Mouse (Mus musculus) brain, embryonic 14.5 days (tissue): ENCODE results near the gene Sik3.

Experiments used
- CTCF ChIP-seq: fragments of 200-500 bp; IDR thresholded peaks from 2 replicates; pipeline ENCODE4 v1.5.1; 2012; ENCODE audit warnings: inconsistent platforms, mild to moderate bottlenecking, moderate library complexity, borderline replicate concordance; ENCODE audit not compliant: insufficient read depth, insufficient read length; ENCODE audit errors: extremely low read depth
- POLR2A ChIP-seq: fragments of 200-500 bp; IDR thresholded peaks from 2 replicates; pipeline ENCODE4 v1.6.1; 2012; ENCODE audit warnings: mild to moderate bottlenecking, inconsistent platforms, borderline replicate concordance; ENCODE audit not compliant: poor library complexity, insufficient read depth, insufficient read length, severe bottlenecking; ENCODE audit errors: extremely low read depth

DNA sequence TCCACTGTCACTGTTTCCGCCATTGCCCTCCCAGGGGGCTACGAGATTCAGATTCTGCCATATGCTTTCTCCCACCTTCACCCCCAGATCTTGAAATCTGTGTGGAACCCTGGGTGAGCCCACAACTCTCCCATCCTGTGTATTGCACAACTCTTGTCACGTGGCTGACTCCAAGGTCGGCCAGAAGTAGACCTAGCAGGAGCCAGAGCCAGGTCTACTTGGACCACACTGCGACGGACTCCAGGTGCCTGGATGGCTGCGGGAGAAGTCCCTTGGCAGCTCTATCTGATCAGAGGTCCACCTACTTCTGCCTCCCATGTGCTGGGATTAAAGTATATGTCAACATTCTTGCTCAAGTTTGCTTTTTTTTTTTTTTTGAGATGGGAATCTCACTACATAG is 248.5 kb downstream of the Sik3 start:
- no peak for TF ChIP-seq POLR2A
- no peak for TF ChIP-seq CTCF
